Mouse (Mus musculus): ENCODE data around the gene Agl.

GRCm38 (mm10) chr3:116826471-116827215 is 18.7 kb upstream of the Agl start:
- TF ChIP-seq CTCF (IDR thresholded peaks at IDR 0.05; ENCODE audit: borderline replicate concordance, insufficient read depth, low read depth, low read length) = no peak
- no peak for TF ChIP-seq POLR2A (IDR thresholded peaks at IDR 0.05; ENCODE audit: borderline replicate concordance, insufficient read depth, low read length)

Data from cerebellum, adult 2 months (tissue).